ENCODE assay signal across 8 mouse cellular contexts in genomic region chr8:115705591-115706110, GRCm38 (mm10). TPM values are rescaled to one million over a fixed set of nuclear protein-coding genes. Genes with fewer than 3 reads are reported as not detected.
A peak's percentile ranks its signal among the peaks of the same experiment; 100 is the strongest.
DNase-seq lines count a peak whose midpoint lies in the region; ATAC-seq and TF ChIP-seq lines count a peak whose summit lies in the region.

No protein-coding gene starts in this region.

- no peaks in the 10 kb centered on the region for H3K4me1 ChIP-seq in heart, adult 2 months (ENCODE audit: control insufficient read depth, insufficient read depth, low read length)
- H3K4me1 ChIP-seq in kidney, postnatal 0 days (replicated peaks; ENCODE audit: insufficient read depth, low read length) = no peaks in the 10 kb centered on the region; the same call in 1 of the 2 replicates
- H3K4me1 ChIP-seq in lung, adult 2 months (ENCODE audit: control insufficient read depth, insufficient read depth, low read length) = peaks cover 4% of the 10 kb centered on the region; the same call in 1 of the 2 replicates
- peaks cover 36% of the 10 kb centered on the region for H3K4me1 ChIP-seq in neural tube, embryonic 15.5 days
- peaks cover 16% of the 10 kb centered on the region for H3K4me1 ChIP-seq in thymus, adult 2 months (replicated peaks; ENCODE audit: control insufficient read depth, insufficient read depth, low read length)

- 7% methylated on average over 36 of the region's 36 CpGs for WGBS in heart, adult 2 months
- WGBS in kidney, postnatal 0 days = 2% methylated on average over 36 of the region's 36 CpGs
- WGBS in lung, adult 2 months = 1% methylated on average over 36 of the region's 36 CpGs
- WGBS in neural tube, embryonic 15.5 days = 1% methylated on average over 35 of the region's 36 CpGs
- 3% methylated on average over 34 of the region's 36 CpGs for WGBS in thymus, adult 2 months

- peak overlapping the region; percentile 33 for H3K9ac ChIP-seq in heart, adult 2 months (ENCODE audit: low read depth, low read length)
- H3K9ac ChIP-seq in kidney, postnatal 0 days (ENCODE audit: low read depth, low read length) = peak overlapping the region; percentile 78
- H3K9ac ChIP-seq in neural tube, embryonic 15.5 days (replicated peaks) = peak overlapping the region; percentile 78

- intact Hi-C loops in heart, adult 2 months (cut with DNase I) = loop anchor here (5.0 kb wide), 3 partner anchors 303 to 1253 kb away; no protein-coding TSS in a partner anchor

- no peaks in the 10 kb centered on the region for H3K79me2 ChIP-seq in heart, adult 2 months (replicated peaks; ENCODE audit: control insufficient read depth, insufficient read depth, low read length)

- DNase-seq in layer of hippocampus, adult 11-12 months (ENCODE audit: low spot score) = peak; percentile 27
- no peak for DNase-seq in layer of hippocampus, postnatal 25 days (ENCODE audit: extremely low spot score in 1 of 2, low spot score in 1 of 2)
- DNase-seq in embryo, embryonic 10.5 days (ENCODE audit: low spot score) = peak; percentile 73
- peak; percentile 49 to 63 for DNase-seq in heart, adult 2 months
- peak; percentile 81 for DNase-seq in kidney, postnatal 0 days (ENCODE audit: low spot score)
- DNase-seq in lung, adult 2 months = peak; percentile 44
- DNase-seq in thymus, adult 2 months = peak; percentile 29

- no peaks in the 10 kb centered on the region for H3K9me3 ChIP-seq in kidney, postnatal 0 days (replicated peaks; ENCODE audit: low read length)
- H3K9me3 ChIP-seq in neural tube, embryonic 15.5 days (replicated peaks) = no peaks in the 10 kb centered on the region

- TF ChIP-seq CTCF in heart, adult 2 months (IDR thresholded peaks at IDR 0.05) = peak; percentile 46
- peak; percentile 49 for TF ChIP-seq CTCF in kidney, postnatal 0 days (IDR thresholded peaks at IDR 0.05; ENCODE audit: low read depth)
- TF ChIP-seq CTCF in lung, adult 2 months (IDR thresholded peaks at IDR 0.05; ENCODE audit: insufficient read depth, low read length) = no peak
- no peak for TF ChIP-seq CTCF in thymus, adult 2 months (IDR thresholded peaks at IDR 0.05; ENCODE audit: borderline replicate concordance, control insufficient read depth, extremely low read depth, insufficient read depth, low read length, poor library complexity)

- H3K36me3 ChIP-seq in heart, adult 2 months (ENCODE audit: control insufficient read depth, insufficient read depth, low read length) = no peaks in the 10 kb centered on the region
- no peaks in the 10 kb centered on the region for H3K36me3 ChIP-seq in kidney, postnatal 0 days (ENCODE audit: insufficient read depth, low read length)
- H3K36me3 ChIP-seq in neural tube, embryonic 15.5 days = no peaks in the 10 kb centered on the region
- no peaks in the 10 kb centered on the region for H3K36me3 ChIP-seq in thymus, adult 2 months (ENCODE audit: control insufficient read depth, insufficient read depth, low read length)

- H3K27me3 ChIP-seq in heart, adult 2 months (ENCODE audit: control insufficient read depth, insufficient read depth, low read length) = peaks cover 2% of the 10 kb centered on the region
- no peaks in the 10 kb centered on the region for H3K27me3 ChIP-seq in kidney, postnatal 0 days (ENCODE audit: insufficient read depth, low read length)
- H3K27me3 ChIP-seq in neural tube, embryonic 15.5 days (replicated peaks) = peaks cover 8% of the 10 kb centered on the region
- H3K27me3 ChIP-seq in thymus, adult 2 months (ENCODE audit: control insufficient read depth, insufficient read depth, low read length) = peaks cover 6% of the 10 kb centered on the region; the same call in 1 of the 2 replicates

- no peak for TF ChIP-seq EP300 in heart, adult 2 months (IDR thresholded peaks at IDR 0.05; ENCODE audit: insufficient read depth, low read depth, low read length)

- peak overlapping the region; percentile 86 for H3K4me2 ChIP-seq in kidney, postnatal 0 days (ENCODE audit: low read length)
- H3K4me2 ChIP-seq in neural tube, embryonic 15.5 days = peak overlapping the region; percentile 87

- ATAC-seq in kidney, postnatal 0 days (replicated peaks; ENCODE audit: low FRiP score, low read depth) = peak; percentile 26; the same call in 1 of the 2 replicates
- ATAC-seq in neural tube, embryonic 15.5 days (ENCODE audit: low FRiP score) = 0 out of 2 replicates have a peak, but pooled peaks have one; percentile 26

- peak overlapping the region; percentile 40; the same call in 1 of the 2 replicates for H3K27ac ChIP-seq in heart, adult 2 months
- peak overlapping the region; percentile 92 for H3K27ac ChIP-seq in kidney, postnatal 0 days
- H3K27ac ChIP-seq in neural tube, embryonic 15.5 days (replicated peaks) = peak overlapping the region; percentile 93
- H3K27ac ChIP-seq in thymus, adult 2 months (ENCODE audit: control insufficient read depth, insufficient read depth, low read length) = no peak overlapping the region

- no peak for TF ChIP-seq POLR2A in heart, adult 2 months (IDR thresholded peaks at IDR 0.05; ENCODE audit: insufficient read depth, low read depth, low read length)
- no peak for TF ChIP-seq POLR2A in lung, adult 2 months (IDR thresholded peaks at IDR 0.05; ENCODE audit: borderline replicate concordance, extremely low read depth, low read depth, low read length)
- TF ChIP-seq POLR2A in thymus, adult 2 months (IDR thresholded peaks at IDR 0.05; ENCODE audit: control insufficient read depth, extremely low read depth, insufficient read depth, low read length, poor library complexity) = no peak

- peak overlapping the region; percentile 52 for H3K4me3 ChIP-seq in heart, adult 2 months
- peak overlapping the region; percentile 77 for H3K4me3 ChIP-seq in kidney, postnatal 0 days (replicated peaks; ENCODE audit: low read depth, low read length)
- H3K4me3 ChIP-seq in lung, adult 2 months (replicated peaks; ENCODE audit: extremely low read depth, low read depth, low read length) = peak overlapping the region; percentile 75
- H3K4me3 ChIP-seq in neural tube, embryonic 15.5 days (replicated peaks) = peak overlapping the region; percentile 71
- H3K4me3 ChIP-seq in thymus, adult 2 months (ENCODE audit: control insufficient read depth, insufficient read depth, low read length) = peak overlapping the region; percentile 14

RNA-seq across cellular contexts. Expression of gene Maf, which starts 1.9 kb away (rescaled TPM):
- 10 to 100 TPM; 19.2 to 19.6 TPM for total RNA-seq in layer of hippocampus, postnatal 25 days (2021)
- 1 to 10 TPM; 7.8 to 8.6 TPM for total RNA-seq in heart, adult 2 months (2021)
- polyA plus RNA-seq in heart, adult 2 months (2012; rRNA removed) = 2.7 and 2.9 TPM in 2 replicates
- polyA plus RNA-seq in kidney, postnatal 0 days (2015; fragmentation: Nextera tagmentation; extraction: Ambion mirVana) = 14.5 and 14.8 TPM in 2 replicates
- polyA plus RNA-seq in lung, adult 2 months (2012; rRNA removed) = 8.2 and 9.0 TPM in 2 replicates
- 11.7 and 12.8 TPM in 2 replicates for polyA plus RNA-seq in neural tube, embryonic 15.5 days (2015; fragmentation: Nextera tagmentation; extraction: Ambion mirVana)
- 4.4 and 5.6 TPM in 2 replicates for polyA plus RNA-seq in thymus, adult 2 months (2012; rRNA removed)

Comparison
In these comparisons a context has a peak if more than half of its experiments do, and no peak if none do; other contexts are left out.
1. DNase-seq: peak in layer of hippocampus, adult 11-12 months (single experiment), embryo, embryonic 10.5 days (single experiment), heart, adult 2 months (2 of 2), kidney, postnatal 0 days (single experiment), lung, adult 2 months (single experiment) and thymus, adult 2 months (single experiment); none in layer of hippocampus, postnatal 25 days (0 of 2).
2. H3K4me3 ChIP-seq: peak in every context shown above with its lines; median percentile 77 in kidney, postnatal 0 days; 75 in lung, adult 2 months; 71 in neural tube, embryonic 15.5 days; 52 in heart, adult 2 months; 14 in thymus, adult 2 months.
3. CTCF ChIP-seq: peak in heart, adult 2 months (single experiment) and kidney, postnatal 0 days (single experiment); none in lung, adult 2 months (single experiment) and thymus, adult 2 months (single experiment).
4. Peak in every context shown above with its lines, with median percentiles within 50 percentile points of each other: H3K9ac ChIP-seq.